Mouse (Mus musculus) hindbrain, embryonic 16.5 days (tissue): ENCODE results near the gene Bhlha9. TPM values are rescaled to one million over a fixed set of nuclear protein-coding genes. Genes with fewer than 3 reads are reported as not detected.

Source experiments
- ATAC-seq: fragments of 200-750 bp; cut with Nextera tagmentation; 2 replicates; pipeline ENCODE4 v1.8.0; 2017; ENCODE audit warnings: moderate TSS enrichment, moderate library complexity
- H3K27ac ChIP-seq: fragments of 300-500 bp; sonication (generic); 2 replicates; pipeline ENCODE4 v1.5.1; 2014; ENCODE audit warnings: low read depth, mild to moderate bottlenecking, control low read depth, low read length, moderate library complexity
- H3K27me3 ChIP-seq: fragments of 300-500 bp; sonication (generic); replicated peaks from 2 replicates; pipeline ENCODE4 v1.6.1; 2014; ENCODE audit warnings: low read length; ENCODE audit not compliant: control insufficient read depth, insufficient read depth
- H3K36me3 ChIP-seq: fragments of 300-500 bp; sonication (generic); 2 replicates; pipeline ENCODE4 v1.6.1; 2014; ENCODE audit warnings: mild to moderate bottlenecking, low read length, moderate library complexity, mixed read lengths; ENCODE audit not compliant: control insufficient read depth, insufficient read depth
- H3K4me1 ChIP-seq: fragments of 300-500 bp; sonication (generic); 2 replicates; pipeline ENCODE4 v1.6.1; 2014; ENCODE audit warnings: low read depth, low read length; ENCODE audit not compliant: control insufficient read depth, insufficient read depth
- H3K4me2 ChIP-seq: fragments of 300-500 bp; sonication (generic); 2 replicates; pipeline ENCODE4 v1.6.1; 2014; ENCODE audit warnings: mild to moderate bottlenecking, low read length, control low read depth, moderate library complexity
- H3K4me3 ChIP-seq: fragments of 300-500 bp; sonication (generic); 2 replicates; pipeline ENCODE4 v1.5.1; 2014; ENCODE audit warnings: mild to moderate bottlenecking, low read length, control low read depth, moderate library complexity
- H3K9ac ChIP-seq: fragments of 300-500 bp; sonication (generic); 2 replicates; pipeline ENCODE4 v1.6.1; 2014; ENCODE audit warnings: low read depth, mild to moderate bottlenecking, control low read depth, low read length, moderate library complexity
- H3K9me3 ChIP-seq: fragments of 300-500 bp; sonication (generic); 2 replicates; pipeline ENCODE4 v1.6.1; 2014; ENCODE audit warnings: mild to moderate bottlenecking, low read length, moderate library complexity; ENCODE audit not compliant: control insufficient read depth
- WGBS: fragments of 180-500 bp; shearing (Covaris S2); extraction: QIAGEN DNeasy Blood & Tissue Kit; methylation state at CpG from one replicate; pipeline ENCODE4 v1.1.7; 2014; 5-methylcytosine and 5-hydroxymethylcytosine counted together
- polyA plus RNA-seq: library from polyadenylated mRNA; unstranded; fragments of >200 nt; fragmentation: Nextera tagmentation; extraction: Ambion mirVana; gene quantifications from 2 replicates; pipeline ENCODE4 v1.2.1, GENCODE M21; 2015

The Bhlha9 gene
- polyA plus RNA-seq, 1 experiment from 2014 or later, result 2.6 TPM

GRCm38 (mm10) chr11:76709625-76710452, 37.6 kb downstream of the Bhlha9 start:
- no peak overlapping the region for H3K27ac ChIP-seq
- no peak overlapping the region for H3K4me3 ChIP-seq
- no peak overlapping the region for H3K9ac ChIP-seq
- no peak for ATAC-seq
- no peaks in the 10 kb centered on the region for H3K27me3 ChIP-seq
- WGBS, result 24% methylated on average over 14 of the region's 17 CpGs
- H3K36me3 ChIP-seq, result no peaks in the 10 kb centered on the region
- no peak overlapping the region for H3K4me2 ChIP-seq
- no peaks in the 10 kb centered on the region for H3K4me1 ChIP-seq
- no peaks in the 10 kb centered on the region for H3K9me3 ChIP-seq

- H3K4me2 ChIP-seq, result no peak overlapping the region
- H3K9me3 ChIP-seq, result no peaks in the 10 kb centered on the region
- 72% methylated on average over 4 of the region's 4 CpGs for WGBS
- no peak for ATAC-seq
- no peak overlapping the region for H3K9ac ChIP-seq
- no peaks in the 10 kb centered on the region for H3K36me3 ChIP-seq
- no peak overlapping the region for H3K27ac ChIP-seq
- no peaks in the 10 kb centered on the region for H3K4me1 ChIP-seq
- no peaks in the 10 kb centered on the region for H3K27me3 ChIP-seq
- no peak overlapping the region for H3K4me3 ChIP-seq
These were observed 44.7 kb downstream of the Bhlha9 start for GRCm38 (mm10) chr11:76717000-76717399.

Other genes with a start within 250 kb of the Bhlha9 start
- 85.2 and 102 TPM in 2 replicates for gene Abr, start 50.2 kb upstream of the Bhlha9 start, polyA plus RNA-seq
- 1.6 and 1.9 TPM in 2 replicates for gene Trarg1, start 7.3 kb downstream of the Bhlha9 start, polyA plus RNA-seq
- 25.5 and 25.9 TPM in 2 replicates for gene Gosr1, start 91.1 kb downstream of the Bhlha9 start, polyA plus RNA-seq
- 3.8 and 5.6 TPM in 2 replicates for gene Cpd, start 174.5 kb downstream of the Bhlha9 start, polyA plus RNA-seq
- gene Tmigd1, start 229.7 kb downstream of the Bhlha9 start, polyA plus RNA-seq, result 0.19 TPM in 1 of 2 replicates, not detected in the other